Mouse (Mus musculus) C2C12 (cell line): ENCODE results near the gene Midn.

Source experiments
- CEBPB ChIP-seq: IDR thresholded peaks from one replicate; pipeline ENCODE4 v1.6.1; 2011; ENCODE audit warnings: low read depth, mild to moderate bottlenecking, control low read depth, moderate library complexity
- CTCF ChIP-seq: IDR thresholded peaks from one replicate; pipeline ENCODE4 v1.5.1; 2011; ENCODE audit not compliant: control insufficient read depth, insufficient read depth, insufficient read length
- FOSL1 ChIP-seq: IDR thresholded peaks from one replicate; pipeline ENCODE4 v1.8.0; 2011; ENCODE audit warnings: mild to moderate bottlenecking, low read length; ENCODE audit not compliant: poor library complexity, insufficient read depth, severe bottlenecking
- MAX ChIP-seq: IDR thresholded peaks from one replicate; pipeline ENCODE4 v1.6.1; 2011; ENCODE audit warnings: mild to moderate bottlenecking, control low read depth
- MYOD1 ChIP-seq: IDR thresholded peaks from one replicate; pipeline ENCODE4 v1.6.1; 2011; ENCODE audit warnings: low read depth; ENCODE audit not compliant: control insufficient read depth, insufficient read length
- MYOG ChIP-seq: IDR thresholded peaks from one replicate; pipeline ENCODE4 v1.6.1; 2011; ENCODE audit not compliant: control insufficient read depth, insufficient read length; ENCODE audit errors: extremely low read depth
- USF1 ChIP-seq: IDR thresholded peaks from one replicate; pipeline ENCODE4 v1.6.1; 2011; ENCODE audit warnings: low read depth, mild to moderate bottlenecking, control low read depth, moderate library complexity

GRCm38 (mm10) chr10:80148610-80149290, 678 bp downstream of the Midn start:
- TF ChIP-seq CTCF = peak; percentile 86
- TF ChIP-seq USF1 = no peak
- TF ChIP-seq MAX = no peak
- TF ChIP-seq CEBPB = no peak
- TF ChIP-seq MYOG = no peak
- TF ChIP-seq FOSL1 = no peak
- TF ChIP-seq MYOD1 = no peak
